Mouse (Mus musculus) forebrain, postnatal 0 days (tissue): Measurements from ENCODE around the gene Ptprs. TPM values are rescaled to one million over a fixed set of nuclear protein-coding genes. Genes with fewer than 3 reads are reported as not detected.

Experiments
- ATAC-seq: fragments of 200-750 bp; cut with Nextera tagmentation; 2 replicates; pipeline ENCODE4 v1.8.0; 2017; ENCODE audit warnings: mild to moderate bottlenecking, moderate library complexity
- DNase-seq: peaks from one replicate; pipeline ENCODE4 v3.0.0-alpha.2; 2015
- H3K27ac ChIP-seq: fragments of 300-500 bp; sonication (generic); 2 replicates; pipeline ENCODE4 v1.5.1; 2014; ENCODE audit warnings: low read depth, mild to moderate bottlenecking, antibody characterized with exemption, low read length, moderate library complexity, mixed read lengths
- H3K27me3 ChIP-seq: fragments of 300-500 bp; sonication (generic); 2 replicates; pipeline ENCODE4 v1.6.1; 2014; ENCODE audit warnings: mild to moderate bottlenecking, low read length, mixed read lengths; ENCODE audit not compliant: insufficient read depth
- H3K36me3 ChIP-seq: fragments of 300-500 bp; sonication (generic); 2 replicates; pipeline ENCODE4 v1.6.1; 2014; ENCODE audit warnings: mild to moderate bottlenecking, moderate library complexity; ENCODE audit not compliant: insufficient read depth
- H3K4me1 ChIP-seq: fragments of 300-500 bp; sonication (generic); 2 replicates; pipeline ENCODE4 v1.6.1; 2014; ENCODE audit warnings: antibody characterized with exemption; ENCODE audit not compliant: insufficient read depth
- H3K4me2 ChIP-seq: fragments of 300-500 bp; sonication (generic); 2 replicates; pipeline ENCODE4 v1.6.1; 2014; ENCODE audit warnings: low read depth, mild to moderate bottlenecking, moderate library complexity
- H3K4me3 ChIP-seq: fragments of 300-500 bp; sonication (generic); 2 replicates; pipeline ENCODE4 v1.5.1; 2014; ENCODE audit warnings: low read depth, low read length, mixed read lengths
- H3K9ac ChIP-seq: fragments of 300-500 bp; sonication (generic); 2 replicates; pipeline ENCODE4 v1.6.1; 2014; ENCODE audit warnings: mild to moderate bottlenecking
- H3K9me3 ChIP-seq: fragments of 300-500 bp; sonication (generic); 2 replicates; pipeline ENCODE4 v1.6.1; 2016; ENCODE audit warnings: low read length
- CTCF ChIP-seq: sonication (generic); IDR thresholded peaks from 2 replicates; pipeline ENCODE4 v1.5.1; 2016; ENCODE audit warnings: antibody characterized with exemption, control low read depth, low read depth
- WGBS: fragments of 180-500 bp; shearing (Covaris S2); extraction: QIAGEN DNeasy Blood & Tissue Kit; methylation state at CpG from one replicate; pipeline ENCODE4 v1.1.7; 2014; 5-methylcytosine and 5-hydroxymethylcytosine counted together
- polyA plus RNA-seq: library from polyadenylated mRNA; unstranded; fragments of >200 nt; fragmentation: Nextera tagmentation; extraction: Ambion mirVana; gene quantifications from 2 replicates; pipeline ENCODE4 v1.2.1, GENCODE M21; 2015
- total RNA-seq: library from RNA; depleted of rRNA; stranded (reverse); fragments of >200 nt; gene quantifications from 2 replicates; pipeline ENCODE4 v1.2.3, GENCODE M21; 2014; rRNA removed

Gene Ptprs
- total RNA-seq (568 and 711 TPM in 2 replicates), polyA plus RNA-seq (196 and 250 TPM in 2 replicates)

DNA sequence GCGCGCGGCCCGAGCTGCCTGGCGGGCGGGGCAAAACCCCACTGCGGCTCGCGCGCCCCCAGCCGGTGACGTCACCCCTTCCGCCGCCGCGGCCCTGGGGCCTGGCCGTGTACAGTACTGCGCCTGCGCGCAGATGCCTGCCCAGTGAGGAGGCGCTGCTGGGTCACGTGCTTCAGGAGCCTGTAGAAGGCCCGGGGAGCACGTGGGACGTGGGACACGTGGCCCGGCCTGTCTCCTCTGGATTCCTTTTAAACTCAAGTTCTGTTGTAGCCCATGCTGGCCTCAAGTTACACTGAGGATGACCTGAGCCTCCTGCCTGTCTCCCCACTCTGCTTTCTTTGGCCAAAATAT, at the start of gene Ptprs:
TSS of gene Ptprs (minus strand) at position 82 of the 351 bp plus-strand sequence.
- Histone ChIP-seq H3K27me3 (no peaks in the 10 kb centered on the region), H3K4me3 (peak within 1 kb of the TSS; percentile 95), H3K9me3 (no peaks in the 10 kb centered on the region), H3K9ac (peak within 1 kb of the TSS; percentile 99), H3K4me2 (peak within 1 kb of the TSS; percentile 97), H3K36me3 (no peaks in the 10 kb centered on the region), H3K4me1 (peaks cover 9% of the 10 kb centered on the region; the same call in 1 of the 2 replicates), H3K27ac (peak within 1 kb of the TSS; percentile 100)
- ATAC-seq: peak; percentile 92
- DNase-seq: peak; percentile 99
- 6% methylated on average over 27 of the region's 27 CpGs for WGBS
- TF ChIP-seq CTCF: no peak; the same call in 1 of the 2 replicates

DNA sequence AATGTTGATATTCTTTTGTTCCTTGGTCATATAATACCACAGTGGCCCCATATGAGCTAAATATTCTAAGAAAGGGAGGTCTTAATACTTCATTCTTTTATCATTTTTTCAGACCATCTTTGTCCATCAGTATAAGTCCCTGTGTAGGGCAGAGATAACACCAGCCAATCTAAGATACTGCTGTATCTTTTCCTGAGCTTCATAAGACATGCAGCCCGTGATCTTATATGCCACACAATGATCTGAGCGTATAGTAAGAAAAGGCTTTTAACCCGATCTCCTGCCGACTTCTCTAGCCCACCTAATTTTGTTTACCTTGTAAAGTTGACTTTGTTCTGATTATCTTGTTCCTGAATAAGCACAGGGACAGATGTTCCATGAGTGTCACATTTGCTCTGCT, 48.7 kb upstream of the Ptprs start:
- Histone ChIP-seq H3K9me3 (no peaks in the 10 kb centered on the region), H3K4me3 (no peak overlapping the region), H3K36me3 (no peaks in the 10 kb centered on the region), H3K4me1 (no peaks in the 10 kb centered on the region), H3K27me3 (no peaks in the 10 kb centered on the region), H3K9ac (no peak overlapping the region), H3K4me2 (no peak overlapping the region), H3K27ac (no peak overlapping the region)
- no peak for ATAC-seq
- TF ChIP-seq CTCF: no peak
- DNase-seq: no peak
- 85% methylated on average over 4 of the region's 4 CpGs for WGBS

DNA sequence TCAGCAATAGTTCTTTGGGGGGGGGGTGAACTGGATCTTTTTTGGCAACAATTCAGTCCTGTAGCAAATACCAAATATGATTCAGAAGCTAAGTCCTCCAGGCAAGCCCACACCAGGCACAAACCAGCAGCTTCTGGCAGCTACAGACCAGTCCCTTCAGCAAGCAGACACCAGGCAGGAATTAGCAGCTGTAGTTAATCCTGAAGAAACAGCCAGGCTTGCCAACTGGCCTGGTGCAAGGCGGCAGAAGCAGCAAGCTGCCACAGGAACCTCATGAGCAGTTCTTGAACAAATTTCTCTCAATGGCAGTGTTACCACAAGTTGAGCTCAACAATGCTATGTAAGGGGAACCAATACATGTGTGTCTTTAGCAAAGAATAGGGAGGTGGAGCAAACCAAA, 46.5 kb upstream of the Ptprs start:
- Histone ChIP-seq H3K27ac (no peak overlapping the region), H3K9me3 (no peaks in the 10 kb centered on the region), H3K36me3 (no peaks in the 10 kb centered on the region), H3K4me2 (no peak overlapping the region), H3K4me3 (no peak overlapping the region), H3K27me3 (no peaks in the 10 kb centered on the region), H3K9ac (no peak overlapping the region), H3K4me1 (no peaks in the 10 kb centered on the region)
- DNase-seq (no peak), ATAC-seq (no peak)
- 36% methylated on average over 1 of the region's 1 CpGs for WGBS
- TF ChIP-seq CTCF: no peak

DNA sequence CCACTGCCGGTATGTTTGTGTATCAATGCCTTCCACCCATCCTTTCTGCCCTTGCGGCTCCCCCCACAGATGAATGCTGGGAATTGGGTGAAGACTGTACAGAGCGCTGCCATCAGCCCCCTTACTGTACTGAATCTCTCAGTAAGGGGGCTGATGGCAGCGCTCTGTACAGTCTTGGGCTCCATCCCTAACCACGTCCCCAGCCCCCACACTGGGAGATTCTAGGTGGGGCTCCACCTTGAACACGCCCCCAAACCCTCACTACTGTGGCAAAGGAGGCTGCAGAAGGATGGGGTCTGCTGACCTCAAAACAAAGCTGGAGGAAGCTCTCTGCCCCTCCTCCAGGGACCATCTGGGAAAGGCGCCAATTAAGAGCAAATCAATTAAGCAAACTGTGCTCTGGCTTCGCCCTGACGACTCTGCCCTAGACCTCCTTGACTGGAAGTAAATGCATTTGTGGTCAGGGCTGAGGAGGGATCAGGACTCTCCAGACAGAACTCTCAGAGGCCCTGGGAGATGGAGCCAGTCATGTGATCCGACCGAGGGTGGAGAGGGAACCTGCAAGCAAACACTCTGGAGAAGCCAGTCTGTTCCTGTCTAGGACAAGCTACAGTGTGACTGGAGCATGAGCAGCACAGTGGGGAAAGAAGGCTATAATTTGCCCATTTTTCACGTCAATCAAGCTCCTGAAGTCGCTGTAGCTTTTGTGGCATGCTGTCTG, 39.6 kb upstream of the Ptprs start:
- H3K4me3 ChIP-seq: no peak overlapping the region
- DNase-seq (peak; percentile 69), ATAC-seq (peak; percentile 93)
- H3K36me3 ChIP-seq: no peaks in the 10 kb centered on the region
- WGBS: 7% methylated on average over 13 of the region's 13 CpGs
- H3K27ac ChIP-seq: peak overlapping the region; percentile 85
- peak overlapping the region; percentile 10 for H3K4me2 ChIP-seq
- peaks cover 10% of the 10 kb centered on the region for H3K4me1 ChIP-seq
- no peaks in the 10 kb centered on the region; the same call in 1 of the 2 replicates for H3K27me3 ChIP-seq
- peak overlapping the region; percentile 25; the same call in 1 of the 2 replicates for H3K9ac ChIP-seq
- TF ChIP-seq CTCF: no peak
- H3K9me3 ChIP-seq: no peaks in the 10 kb centered on the region

DNA sequence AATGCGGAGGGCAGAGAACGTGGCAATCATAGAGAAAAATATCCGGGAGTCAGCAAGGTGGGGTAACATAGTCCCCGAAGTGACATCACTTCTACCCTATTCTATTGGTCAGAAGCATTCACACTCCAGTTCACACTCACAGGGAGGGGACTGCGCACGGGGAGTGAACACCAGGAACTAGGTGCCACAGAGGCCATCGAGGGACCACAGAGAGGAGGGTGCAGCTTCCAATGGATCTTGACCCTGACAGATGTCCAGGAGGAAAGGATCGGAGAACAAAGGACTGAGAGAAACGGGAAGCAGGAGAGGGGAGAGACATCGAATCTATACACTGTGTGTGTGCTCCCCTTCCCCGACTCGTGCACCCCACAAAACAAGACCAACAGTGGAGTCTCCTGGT, 38.6 kb upstream of the Ptprs start:
- H3K27me3 ChIP-seq: no peaks in the 10 kb centered on the region; the same call in 1 of the 2 replicates
- H3K4me1 ChIP-seq: peaks cover 10% of the 10 kb centered on the region
- H3K9me3 ChIP-seq: no peaks in the 10 kb centered on the region
- no peak overlapping the region for H3K4me3 ChIP-seq
- 37% methylated on average over 12 of the region's 12 CpGs for WGBS
- H3K27ac ChIP-seq: peak overlapping the region; percentile 85; the same call in 1 of the 2 replicates
- DNase-seq: no peak
- TF ChIP-seq CTCF: no peak
- no peak for ATAC-seq
- H3K36me3 ChIP-seq: no peaks in the 10 kb centered on the region
- no peak overlapping the region for H3K4me2 ChIP-seq
- no peak overlapping the region for H3K9ac ChIP-seq

DNA sequence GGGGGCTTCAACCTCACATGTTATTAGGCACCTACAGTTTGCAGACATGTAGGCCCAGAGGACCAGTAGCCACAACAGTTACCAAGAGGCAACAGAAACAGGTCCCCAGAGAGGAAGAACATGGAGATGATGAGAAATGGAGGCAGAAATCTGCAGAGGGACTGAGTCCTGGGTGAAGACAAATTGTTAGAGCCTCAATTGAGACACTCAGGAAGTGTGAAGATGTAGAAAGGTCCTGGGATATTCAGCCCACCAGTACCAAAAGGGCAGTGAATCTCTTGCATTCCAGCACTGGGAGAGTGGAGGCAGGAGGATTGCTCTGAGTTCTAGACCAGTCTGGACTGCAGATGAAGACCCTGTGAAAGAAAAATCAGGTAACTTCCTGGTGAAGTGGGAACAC, 38.0 kb upstream of the Ptprs start:
- DNase-seq: no peak
- no peak overlapping the region for H3K4me3 ChIP-seq
- no peak for TF ChIP-seq CTCF
- peaks cover 10% of the 10 kb centered on the region for H3K4me1 ChIP-seq
- no peaks in the 10 kb centered on the region for H3K9me3 ChIP-seq
- no peak overlapping the region for H3K27ac ChIP-seq
- H3K4me2 ChIP-seq: no peak overlapping the region
- no peak for ATAC-seq
- no peaks in the 10 kb centered on the region for H3K36me3 ChIP-seq
- H3K27me3 ChIP-seq: no peaks in the 10 kb centered on the region; the same call in 1 of the 2 replicates
- no peak overlapping the region for H3K9ac ChIP-seq

DNA sequence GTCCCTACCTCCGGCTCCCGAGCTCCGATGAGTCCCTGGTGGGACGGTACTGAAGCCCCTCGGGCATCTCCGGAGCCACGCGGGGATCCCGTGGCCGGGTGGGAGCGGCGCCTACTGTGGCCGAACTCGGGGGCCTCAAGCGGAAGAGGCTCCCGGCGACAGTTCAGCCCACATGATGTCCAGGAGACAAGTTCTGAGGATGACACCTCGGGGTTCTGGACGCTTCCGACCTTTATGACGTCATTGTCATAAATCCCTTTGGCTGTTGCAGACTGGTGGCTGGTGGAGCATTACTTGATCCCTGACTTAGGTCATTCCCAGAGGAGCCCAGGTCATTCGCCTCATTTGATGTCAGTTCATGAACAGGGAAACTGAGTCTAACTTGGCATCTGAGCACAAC, 36.0 kb upstream of the Ptprs start, which contains the start of gene Znrf4:
TSS of gene Znrf4 (minus strand) at position 122 of the 400 bp plus-strand sequence.
- peak within 1 kb of the TSS; percentile 19 for H3K4me3 ChIP-seq
- H3K27ac ChIP-seq: no peak within 1 kb of the TSS
- peaks cover 17% of the 10 kb centered on the region for H3K4me1 ChIP-seq
- H3K4me2 ChIP-seq: peak within 1 kb of the TSS; percentile 41
- no peak for ATAC-seq
- no peak for TF ChIP-seq CTCF
- no peaks in the 10 kb centered on the region for H3K36me3 ChIP-seq
- 74% methylated on average over 22 of the region's 22 CpGs for WGBS
- no peak for DNase-seq
- no peaks in the 10 kb centered on the region for H3K9me3 ChIP-seq
- no peaks in the 10 kb centered on the region; the same call in 1 of the 2 replicates for H3K27me3 ChIP-seq
- peak within 1 kb of the TSS; percentile 31; the same call in 1 of the 2 replicates for H3K9ac ChIP-seq
